ENCODE assay signal across 9 mouse cellular contexts in genomic region chr17:47672311-47673111, GRCm38 (mm10). TPM values are rescaled to one million over a fixed set of nuclear protein-coding genes. Genes with fewer than 3 reads are reported as not detected.
DNase-seq lines count a peak whose midpoint lies in the region; ATAC-seq and TF ChIP-seq lines count a peak whose summit lies in the region.
"Had no signal": no experiment of that assay in that cellular context is flagged by ENCODE, and none has a peak within 500 bp of the region (broad histone marks: within the 10 kb centered on the region; RNA-seq: fewer than 3 reads in every experiment).

No protein-coding gene starts in this region.

- H3K4me2 ChIP-seq in heart, embryonic 15.5 days = peak overlapping the region; percentile 83
- peak overlapping the region; percentile 66 for H3K4me2 ChIP-seq in kidney, postnatal 0 days (ENCODE audit: low read length)
- H3K4me2 ChIP-seq in lung, embryonic 16.5 days (ENCODE audit: low read depth, low read length) = peak overlapping the region; percentile 89

- peak; percentile 48 for TF ChIP-seq CTCF in kidney, postnatal 0 days (IDR thresholded peaks at IDR 0.05; ENCODE audit: low read depth)

- H3K27ac ChIP-seq in forebrain, embryonic 10.5 days = peak overlapping the region; percentile 69
- H3K27ac ChIP-seq in heart, embryonic 15.5 days = no peak overlapping the region
- H3K27ac ChIP-seq in kidney, postnatal 0 days = no peak overlapping the region; the same call in 1 of the 2 replicates
- H3K27ac ChIP-seq in lung, embryonic 16.5 days (ENCODE audit: low read length) = 0 out of 2 replicates have a peak overlapping the region, but pooled peaks have one; percentile 20

- peak overlapping the region; percentile 59 for H3K4me3 ChIP-seq in forebrain, embryonic 10.5 days
- peak overlapping the region; percentile 49 for H3K4me3 ChIP-seq in heart, embryonic 15.5 days
- H3K4me3 ChIP-seq in kidney, postnatal 0 days (replicated peaks; ENCODE audit: low read depth, low read length) = peak overlapping the region; percentile 39
- peak overlapping the region; percentile 52 for H3K4me3 ChIP-seq in lung, embryonic 16.5 days (ENCODE audit: low read length)

- H3K9me3 ChIP-seq in forebrain, embryonic 10.5 days = no peaks in the 10 kb centered on the region
- H3K9me3 ChIP-seq in heart, embryonic 15.5 days (replicated peaks) = no peaks in the 10 kb centered on the region
- no peaks in the 10 kb centered on the region for H3K9me3 ChIP-seq in kidney, postnatal 0 days (replicated peaks; ENCODE audit: low read length)
- H3K9me3 ChIP-seq in lung, embryonic 16.5 days (ENCODE audit: control insufficient read depth, low read length) = no peaks in the 10 kb centered on the region

- H3K9ac ChIP-seq in heart, embryonic 15.5 days = peak overlapping the region; percentile 52
- peak overlapping the region; percentile 41; the same call in 1 of the 2 replicates for H3K9ac ChIP-seq in kidney, postnatal 0 days (ENCODE audit: low read depth, low read length)
- peak overlapping the region; percentile 62 for H3K9ac ChIP-seq in lung, embryonic 16.5 days (ENCODE audit: low read length)

- 4% methylated on average over 59 of the region's 68 CpGs for WGBS in forebrain, embryonic 10.5 days
- WGBS in heart, embryonic 15.5 days = 5% methylated on average over 68 of the region's 68 CpGs
- 4% methylated on average over 49 of the region's 68 CpGs for WGBS in kidney, postnatal 0 days
- WGBS in lung, embryonic 16.5 days = 4% methylated on average over 57 of the region's 68 CpGs

- DNase-seq in ES-CJ7 (ENCODE audit: low read depth, low spot score) = peak; percentile 54
- DNase-seq in adrenal gland, postnatal 36 days = peak; percentile 79 to 82
- peak; percentile 49 for DNase-seq in forebrain, embryonic 10.5 days (ENCODE audit: extremely low spot score, low spot score)
- peak; percentile 89 for DNase-seq in kidney, postnatal 0 days (ENCODE audit: low spot score)
- DNase-seq in right cerebral cortex, postnatal 10 days (ENCODE audit: low spot score in 2 of 2) = peak; percentile 50 to 61
- no peak for DNase-seq in c-Kit-positive CD71-positive TER-119-positive erythroid progenitor cells, embryonic 14.5 days (ENCODE audit: low spot score)

- peaks cover 49% of the 10 kb centered on the region for H3K27me3 ChIP-seq in forebrain, embryonic 10.5 days (ENCODE audit: poor library complexity, severe bottlenecking)
- 0 out of 2 replicates have a peak, but pooled peaks cover 4% of the 10 kb centered on the region for H3K27me3 ChIP-seq in heart, embryonic 15.5 days
- H3K27me3 ChIP-seq in kidney, postnatal 0 days (ENCODE audit: insufficient read depth, low read length) = no peaks in the 10 kb centered on the region
- peaks cover 8% of the 10 kb centered on the region; the same call in 1 of the 2 replicates for H3K27me3 ChIP-seq in lung, embryonic 16.5 days (ENCODE audit: control insufficient read depth, insufficient read depth, low read depth, low read length)

- H3K4me1 ChIP-seq in forebrain, embryonic 10.5 days = peaks cover 42% of the 10 kb centered on the region
- peaks cover 13% of the 10 kb centered on the region for H3K4me1 ChIP-seq in heart, embryonic 15.5 days (replicated peaks)
- 0 out of 2 replicates have a peak, but pooled peaks cover 9% of the 10 kb centered on the region for H3K4me1 ChIP-seq in kidney, postnatal 0 days (replicated peaks; ENCODE audit: insufficient read depth, low read length)
- H3K4me1 ChIP-seq in lung, embryonic 16.5 days (replicated peaks; ENCODE audit: control insufficient read depth, insufficient read depth, low read length) = peaks cover 10% of the 10 kb centered on the region

- H3K36me3 ChIP-seq in forebrain, embryonic 10.5 days (replicated peaks) = peaks cover 23% of the 10 kb centered on the region
- no peaks in the 10 kb centered on the region for H3K36me3 ChIP-seq in heart, embryonic 15.5 days
- 0 out of 2 replicates have a peak, but pooled peaks cover 4% of the 10 kb centered on the region for H3K36me3 ChIP-seq in kidney, postnatal 0 days (ENCODE audit: insufficient read depth, low read length)
- no peaks in the 10 kb centered on the region; the same call in 1 of the 2 replicates for H3K36me3 ChIP-seq in lung, embryonic 16.5 days (ENCODE audit: control insufficient read depth, insufficient read depth, low read length)

- peak; percentile 81 for ATAC-seq in heart, embryonic 15.5 days (replicated peaks; ENCODE audit: insufficient number of reproducible peaks, insufficient read depth, low FRiP score, low read depth)
- ATAC-seq in kidney, postnatal 0 days (replicated peaks; ENCODE audit: low FRiP score, low read depth) = peak; percentile 79
- ATAC-seq in lung, embryonic 16.5 days (ENCODE audit: low read depth) = peak; percentile 94

RNA-seq across cellular contexts. Expression of gene Tomm6, which starts 15.7 kb away (rescaled TPM):
- 100 to 1,000 TPM; 229 to 241 TPM for total RNA-seq in adrenal gland, postnatal 36 days (2021)
- 362 and 379 TPM in 2 replicates for polyA plus RNA-seq in forebrain, embryonic 10.5 days (2016; fragmentation: Nextera tagmentation; extraction: Ambion mirVana)
- 260 and 304 TPM in 2 replicates for polyA plus RNA-seq in heart, embryonic 15.5 days (2015; fragmentation: Nextera tagmentation; extraction: Ambion mirVana)
- polyA plus RNA-seq in kidney, postnatal 0 days (2015; fragmentation: Nextera tagmentation; extraction: Ambion mirVana) = 450 and 462 TPM in 2 replicates
- 389 and 399 TPM in 2 replicates for polyA plus RNA-seq in lung, embryonic 16.5 days (2015; fragmentation: Nextera tagmentation; extraction: Ambion mirVana)

RNA-seq across cellular contexts. Expression of gene Frs3, which starts 16.3 kb away (rescaled TPM):
- 1 to 10 TPM; 2.8 to 5.4 TPM for total RNA-seq in adrenal gland, postnatal 36 days (2021)
- polyA plus RNA-seq in forebrain, embryonic 10.5 days (2016; fragmentation: Nextera tagmentation; extraction: Ambion mirVana) = 7.5 and 8.6 TPM in 2 replicates
- polyA plus RNA-seq in heart, embryonic 15.5 days (2015; fragmentation: Nextera tagmentation; extraction: Ambion mirVana) = 3.8 and 4.1 TPM in 2 replicates
- 6.8 and 8.3 TPM in 2 replicates for polyA plus RNA-seq in kidney, postnatal 0 days (2015; fragmentation: Nextera tagmentation; extraction: Ambion mirVana)
- polyA plus RNA-seq in lung, embryonic 16.5 days (2015; fragmentation: Nextera tagmentation; extraction: Ambion mirVana) = 5.1 TPM in 2 replicates

RNA-seq across cellular contexts. Expression of gene Gm21981, which starts 21.7 kb away (rescaled TPM):
- total RNA-seq in adrenal gland, postnatal 36 days (2021) = under 1 TPM; 0.40 to 0.86 TPM
- 0.14 and 0.22 TPM in 2 replicates for polyA plus RNA-seq in forebrain, embryonic 10.5 days (2016; fragmentation: Nextera tagmentation; extraction: Ambion mirVana)
- 0.19 and 0.49 TPM in 2 replicates for polyA plus RNA-seq in heart, embryonic 15.5 days (2015; fragmentation: Nextera tagmentation; extraction: Ambion mirVana)
- 0.25 and 0.36 TPM in 2 replicates for polyA plus RNA-seq in kidney, postnatal 0 days (2015; fragmentation: Nextera tagmentation; extraction: Ambion mirVana)
- polyA plus RNA-seq in lung, embryonic 16.5 days (2015; fragmentation: Nextera tagmentation; extraction: Ambion mirVana) = 0.26 and 0.41 TPM in 2 replicates
- total RNA-seq: neutrophil, adult 5-6 weeks had no signal

RNA-seq across cellular contexts. Expression of gene Prickle4, which starts 22.0 kb away (rescaled TPM):
- total RNA-seq in adrenal gland, postnatal 36 days (2021) = 1 to 10 TPM; 3.0 to 3.1 TPM
- polyA plus RNA-seq in forebrain, embryonic 10.5 days (2016; fragmentation: Nextera tagmentation; extraction: Ambion mirVana) = 0.70 and 0.90 TPM in 2 replicates
- 0.44 and 0.53 TPM in 2 replicates for polyA plus RNA-seq in heart, embryonic 15.5 days (2015; fragmentation: Nextera tagmentation; extraction: Ambion mirVana)
- 1.1 and 1.2 TPM in 2 replicates for polyA plus RNA-seq in kidney, postnatal 0 days (2015; fragmentation: Nextera tagmentation; extraction: Ambion mirVana)
- polyA plus RNA-seq in lung, embryonic 16.5 days (2015; fragmentation: Nextera tagmentation; extraction: Ambion mirVana) = 0.69 and 0.88 TPM in 2 replicates
- total RNA-seq: neutrophil, adult 5-6 weeks had no signal

RNA-seq across cellular contexts. Expression of gene Usp49, which starts 42.0 kb away (rescaled TPM):
- total RNA-seq in adrenal gland, postnatal 36 days (2021) = 1 to 10 TPM; 4.1 to 5.6 TPM
- polyA plus RNA-seq in forebrain, embryonic 10.5 days (2016; fragmentation: Nextera tagmentation; extraction: Ambion mirVana) = 5.0 and 6.0 TPM in 2 replicates
- polyA plus RNA-seq in heart, embryonic 15.5 days (2015; fragmentation: Nextera tagmentation; extraction: Ambion mirVana) = 2.5 and 3.2 TPM in 2 replicates
- 2.9 and 4.1 TPM in 2 replicates for polyA plus RNA-seq in kidney, postnatal 0 days (2015; fragmentation: Nextera tagmentation; extraction: Ambion mirVana)
- 2.5 and 2.6 TPM in 2 replicates for polyA plus RNA-seq in lung, embryonic 16.5 days (2015; fragmentation: Nextera tagmentation; extraction: Ambion mirVana)

Comparison
In these comparisons a context has a peak if more than half of its experiments do, and no peak if none do; other contexts are left out.
1. H3K27ac ChIP-seq: peak in forebrain, embryonic 10.5 days (single experiment) and lung, embryonic 16.5 days (single experiment); none in heart, embryonic 15.5 days (single experiment) and kidney, postnatal 0 days (single experiment).
2. Peak in every context shown above with its lines, with median percentiles within 50 percentile points of each other: H3K4me3 ChIP-seq, ATAC-seq, H3K4me2 ChIP-seq and H3K9ac ChIP-seq.